Mouse (Mus musculus) urinary bladder, adult 18-20 months (tissue): Measurements from ENCODE around the gene Trim38.
"Not testable (repeated sequence)": the region's sequence is repeated elsewhere in the genome, so short reads cannot be mapped to it uniquely, and the experiment has no call there.

Experiments
- DNase-seq, 2 experiments: peaks; one replicate each; pipeline ENCODE4 v3.0.0; 2022; ENCODE audit warnings: low spot score in 2 of 2, mixed read lengths in 2 of 2

The Trim38 gene

DNA sequence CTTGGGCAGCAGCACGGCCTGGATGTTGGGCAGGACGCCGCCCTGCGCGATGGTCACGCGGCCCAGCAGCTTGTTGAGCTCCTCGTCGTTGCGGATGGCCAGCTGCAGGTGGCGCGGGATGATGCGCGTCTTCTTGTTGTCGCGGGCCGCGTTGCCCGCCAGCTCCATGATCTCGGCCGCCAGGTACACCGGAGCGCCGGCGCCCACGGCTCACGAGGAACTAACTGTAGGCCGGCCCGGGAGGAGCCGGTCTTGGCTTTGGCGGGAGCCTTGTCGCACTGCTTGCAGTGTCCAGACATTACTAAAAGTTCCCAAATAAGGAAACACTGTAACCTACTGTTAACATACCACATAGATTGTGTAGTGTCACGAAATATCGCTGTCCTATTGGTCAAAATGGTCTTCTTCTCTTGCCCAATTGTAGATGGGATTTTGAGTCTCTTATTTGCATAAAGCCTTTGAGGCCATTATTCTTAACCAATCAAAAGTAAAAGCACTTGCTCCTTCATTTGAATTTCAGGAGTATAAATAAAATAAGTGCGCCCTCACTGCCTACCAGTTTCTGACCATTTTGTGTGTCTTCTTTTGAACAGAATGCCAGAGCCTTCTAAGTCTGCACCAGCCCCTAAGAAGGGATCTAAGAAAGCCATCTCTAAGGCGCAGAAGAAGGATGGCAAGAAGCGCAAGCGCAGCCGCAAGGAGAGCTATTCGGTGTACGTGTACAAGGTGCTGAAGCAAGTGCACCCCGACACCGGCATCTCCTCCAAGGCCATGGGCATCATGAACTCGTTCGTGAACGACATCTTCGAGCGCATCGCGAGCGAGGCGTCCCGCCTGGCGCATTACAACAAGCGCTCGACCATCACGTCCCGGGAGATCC, 23.3 kb upstream of the Trim38 start, which contains the start of gene Hist1h2bb:
TSS of gene Hist1h2bb (plus strand) at position 534 of the 880 bp plus-strand sequence.
- peak; percentile 47 to 72 for DNase-seq

DNA sequence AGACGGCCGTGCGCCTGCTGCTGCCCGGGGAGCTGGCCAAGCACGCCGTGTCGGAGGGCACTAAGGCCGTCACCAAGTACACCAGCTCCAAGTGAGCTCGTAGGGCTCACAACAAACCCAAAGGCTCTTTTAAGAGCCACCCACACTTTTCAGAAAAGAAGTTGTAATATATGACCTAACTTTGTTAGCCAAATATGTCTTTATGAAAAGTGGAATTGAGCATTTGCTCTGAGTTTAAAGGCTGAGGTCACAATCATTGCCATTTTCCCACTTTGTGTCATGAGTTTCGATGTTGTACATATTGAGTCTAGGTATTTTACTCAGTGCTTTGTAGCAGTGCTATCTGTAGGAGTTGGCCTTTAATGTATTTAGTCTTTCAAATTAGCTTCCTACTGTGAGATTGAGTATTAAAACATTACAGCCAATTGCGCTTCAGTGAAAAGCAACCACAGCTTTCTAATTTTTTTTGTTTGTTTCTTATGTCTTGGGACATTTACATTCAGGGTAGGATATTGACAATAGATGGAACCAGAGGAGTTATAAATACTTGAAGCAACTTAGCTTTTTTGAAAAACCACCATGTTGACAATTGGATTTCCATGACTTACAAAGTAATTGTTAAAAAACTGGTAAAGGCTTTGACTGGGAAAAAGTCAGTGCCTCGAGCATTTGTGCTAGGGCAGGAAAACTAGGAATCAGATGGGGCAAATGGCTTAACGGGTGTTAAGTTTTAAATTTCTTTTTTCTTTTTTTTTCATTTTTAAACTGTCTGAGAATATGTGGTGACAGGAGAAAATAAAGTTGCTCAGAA, 22.4 kb upstream of the Trim38 start:
- DNase-seq = no peak

DNA sequence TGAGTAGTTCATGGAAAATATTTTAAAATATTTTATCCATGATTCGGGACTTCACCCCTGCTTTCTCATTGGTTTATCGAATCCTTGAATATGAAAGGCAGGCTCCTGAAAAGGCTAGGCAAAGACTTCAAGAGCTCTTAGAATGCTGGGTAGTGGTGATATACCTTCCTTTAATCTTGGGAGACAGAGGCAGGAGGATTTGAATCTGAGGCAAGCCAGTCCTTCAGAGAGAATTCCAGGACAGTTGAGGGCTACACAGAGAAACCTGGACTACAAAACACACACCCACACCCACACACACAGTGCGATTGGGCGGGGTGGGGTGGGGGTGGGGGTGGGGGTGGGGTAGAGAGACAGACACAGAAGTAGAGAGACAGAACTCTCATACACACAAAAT, 21.8 kb upstream of the Trim38 start:
- no peak for DNase-seq

DNA sequence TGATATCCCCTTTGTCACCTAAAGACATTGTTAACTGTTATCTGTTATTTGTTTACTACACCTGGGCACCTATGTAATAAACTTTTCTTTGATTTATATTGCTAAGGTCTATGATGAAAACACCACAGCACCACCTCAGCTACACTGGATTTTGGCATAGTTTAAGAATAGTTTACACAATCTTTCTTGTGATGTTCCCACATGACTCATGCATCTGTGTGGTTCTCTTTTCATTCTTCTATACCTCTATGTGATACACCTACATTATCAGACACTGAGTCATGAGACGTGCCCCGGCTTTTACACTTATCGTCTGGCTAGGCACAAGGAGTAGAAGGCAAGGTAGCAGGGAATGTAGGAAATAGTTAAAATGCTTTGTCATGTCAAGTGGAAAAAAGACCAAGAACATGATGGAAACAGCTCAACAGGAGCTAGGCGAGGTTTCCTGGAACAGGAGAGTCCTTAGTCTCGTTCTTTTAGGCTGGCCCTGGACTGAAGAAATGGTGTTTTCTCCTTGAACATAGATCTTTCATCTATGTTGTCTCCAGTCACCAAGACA, 20.1 kb upstream of the Trim38 start:
- DNase-seq = no peak

DNA sequence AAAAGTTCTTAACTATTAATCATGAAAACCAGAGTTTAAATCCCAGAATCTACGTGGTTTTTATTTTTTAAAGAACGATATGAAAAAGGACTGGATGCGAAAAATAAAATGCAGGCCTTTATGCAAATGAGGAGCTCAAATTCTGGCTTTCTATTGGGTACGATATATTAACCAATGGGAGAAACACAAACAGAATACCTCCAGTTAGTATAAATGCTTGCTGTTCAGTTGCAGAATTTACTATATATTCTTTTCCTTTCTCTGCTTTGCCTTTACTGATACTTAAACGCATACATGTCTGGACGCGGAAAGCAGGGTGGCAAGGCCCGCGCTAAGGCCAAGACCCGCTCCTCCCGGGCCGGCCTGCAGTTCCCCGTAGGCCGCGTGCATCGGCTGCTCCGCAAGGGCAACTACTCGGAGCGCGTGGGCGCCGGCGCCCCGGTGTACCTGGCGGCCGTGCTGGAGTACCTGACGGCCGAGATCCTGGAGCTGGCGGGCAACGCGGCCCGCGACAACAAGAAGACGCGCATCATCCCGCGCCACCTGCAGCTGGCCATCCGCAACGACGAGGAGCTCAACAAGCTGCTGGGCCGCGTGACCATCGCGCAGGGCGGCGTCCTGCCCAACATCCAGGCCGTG, 18.8 kb upstream of the Trim38 start, which contains the start of gene Hist1h2ab:
TSS of gene Hist1h2ab (plus strand) at position 288 of the 639 bp plus-strand sequence.
- DNase-seq = not testable (repeated sequence)

DNA sequence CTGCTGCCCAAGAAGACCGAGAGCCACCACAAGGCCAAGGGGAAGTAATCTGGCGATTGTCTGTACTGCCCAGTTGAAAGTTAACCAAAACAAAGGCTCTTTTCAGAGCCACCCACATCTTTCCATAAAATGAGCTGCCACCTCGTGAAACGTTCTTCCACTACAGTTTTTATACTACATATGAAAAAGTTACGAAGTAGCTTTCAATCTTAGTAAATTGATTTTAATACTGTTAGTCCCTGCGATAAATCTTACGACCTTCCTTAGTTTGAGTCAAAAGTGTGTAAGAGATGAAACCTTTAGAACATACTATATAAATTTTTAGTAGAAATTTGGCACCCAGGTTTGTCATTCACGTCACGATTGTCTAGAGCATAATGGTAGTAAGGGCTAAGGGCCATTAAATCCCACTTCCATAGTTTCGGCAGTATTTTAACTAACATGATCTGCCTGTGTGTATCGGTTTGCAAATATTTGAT, 18.2 kb upstream of the Trim38 start:
- no peak for DNase-seq

DNA sequence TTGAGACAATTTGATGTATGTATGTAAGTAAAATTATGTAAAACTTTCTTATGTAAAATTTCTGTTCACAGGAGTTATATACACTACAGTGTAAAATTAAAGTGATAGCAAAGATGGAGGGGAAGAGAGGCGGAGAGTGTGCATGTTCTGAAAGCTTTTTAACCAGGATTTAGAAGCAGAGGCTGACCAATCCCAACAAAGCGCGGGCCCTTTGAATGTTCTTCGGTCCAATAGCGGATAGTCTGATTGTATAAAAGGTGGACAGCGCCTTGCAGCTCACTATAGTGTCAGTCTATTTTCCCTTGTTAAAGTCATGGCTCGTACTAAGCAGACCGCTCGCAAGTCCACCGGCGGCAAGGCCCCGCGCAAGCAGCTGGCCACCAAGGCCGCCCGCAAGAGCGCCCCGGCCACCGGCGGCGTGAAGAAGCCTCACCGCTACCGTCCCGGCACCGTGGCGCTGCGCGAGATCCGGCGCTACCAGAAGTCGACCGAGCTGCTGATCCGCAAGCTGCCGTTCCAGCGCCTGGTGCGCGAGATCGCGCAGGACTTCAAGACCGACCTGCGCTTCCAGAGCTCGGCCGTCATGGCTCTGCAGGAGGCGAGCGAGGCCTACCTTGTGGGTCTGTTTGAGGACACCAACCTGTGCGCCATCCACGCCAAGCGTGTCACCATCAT, 17.5 kb upstream of the Trim38 start, which contains the start of gene Hist1h3b:
TSS of gene Hist1h3b (plus strand) at position 201 of the 675 bp plus-strand sequence.
- DNase-seq = peak in 1 of 2 experiments; percentile 74

DNA sequence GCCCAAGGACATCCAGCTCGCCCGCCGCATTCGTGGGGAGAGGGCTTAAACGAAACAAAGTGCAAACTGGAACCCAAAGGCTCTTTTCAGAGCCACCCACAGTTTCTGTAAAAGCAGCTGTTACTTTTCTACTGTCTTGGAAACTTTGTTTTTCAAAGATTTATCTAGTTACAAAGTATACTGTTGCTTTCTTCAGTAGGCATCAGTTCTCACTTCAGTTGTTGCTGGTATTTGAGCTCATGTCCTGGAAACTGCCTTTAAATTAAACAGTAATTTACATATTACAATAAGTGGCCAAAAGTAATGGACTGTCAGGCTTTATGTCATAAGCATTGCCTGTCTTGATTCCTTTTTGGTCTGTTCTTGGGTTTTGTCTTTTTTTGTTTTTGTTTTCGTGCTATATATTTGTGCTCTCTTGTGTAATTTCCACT, 17.0 kb upstream of the Trim38 start:
- no peak for DNase-seq

DNA sequence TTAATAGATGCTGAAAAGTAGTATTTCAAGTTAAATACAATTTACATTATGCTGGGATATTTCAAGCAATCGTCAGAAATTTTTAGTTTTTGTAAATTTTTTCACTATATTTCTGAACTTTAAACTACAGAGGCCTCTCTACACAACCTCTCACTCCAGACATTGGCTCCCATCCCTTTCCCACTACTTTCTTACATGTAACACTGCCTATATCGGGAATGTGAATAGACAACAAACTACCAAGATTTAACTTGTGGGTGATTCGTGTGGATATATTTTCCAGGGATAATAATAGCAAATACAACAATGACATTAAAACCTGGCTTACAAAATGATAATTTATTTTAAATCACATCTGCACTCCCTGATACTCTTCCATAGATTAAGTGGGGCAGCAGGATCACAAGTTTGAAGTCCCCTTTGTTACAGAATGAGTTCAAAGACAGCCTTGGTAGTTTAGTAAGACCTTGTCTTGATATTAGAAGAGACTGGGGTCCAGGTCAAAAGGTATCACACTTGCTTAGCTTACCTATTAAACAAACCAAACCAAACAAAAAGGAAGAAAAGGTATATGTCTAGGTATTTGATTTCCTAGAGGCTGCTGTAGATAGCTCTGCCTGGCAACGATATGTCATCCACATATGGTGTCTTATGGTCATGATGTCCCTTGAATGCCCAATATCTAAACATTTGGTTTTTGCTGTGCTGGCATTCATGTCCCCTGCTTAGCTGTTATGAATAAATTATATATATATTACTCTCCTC, 16.2 kb upstream of the Trim38 start:
- no peak for DNase-seq

DNA sequence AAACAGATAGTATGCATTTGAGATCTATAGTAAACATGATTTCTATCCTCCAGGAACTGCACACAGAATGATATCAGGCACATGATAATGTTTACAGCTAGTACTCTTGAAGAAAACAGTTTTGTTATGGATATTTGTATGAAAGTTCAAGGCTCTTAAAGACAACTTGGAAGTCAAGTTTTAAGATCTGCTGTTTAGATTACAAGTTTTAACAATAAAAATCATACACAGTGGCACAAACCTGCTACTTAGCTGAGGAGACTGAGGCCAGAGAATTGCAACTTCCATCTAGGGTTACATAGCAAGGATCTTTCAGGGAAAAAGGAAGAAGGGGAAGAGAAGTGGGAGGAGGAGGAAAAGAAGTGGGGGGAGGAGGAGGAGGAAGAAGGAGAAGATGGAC, 14.7 kb upstream of the Trim38 start:
- DNase-seq = no peak

DNA sequence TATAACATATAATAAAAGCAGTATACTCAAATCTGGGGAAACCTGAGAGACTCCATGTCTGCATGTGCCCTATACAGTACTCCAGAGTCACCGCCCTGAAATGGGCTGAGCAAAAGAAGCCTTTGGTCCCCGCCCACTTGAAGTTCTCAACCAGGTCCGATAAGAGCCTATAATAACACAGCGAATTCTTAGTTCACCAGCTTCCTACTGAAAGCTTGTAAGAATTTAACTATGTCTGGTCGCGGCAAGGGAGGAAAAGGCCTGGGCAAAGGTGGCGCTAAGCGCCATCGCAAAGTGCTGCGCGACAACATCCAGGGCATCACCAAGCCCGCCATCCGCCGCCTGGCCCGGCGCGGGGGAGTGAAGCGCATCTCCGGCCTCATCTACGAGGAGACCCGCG, 12.9 kb upstream of the Trim38 start, which contains the start of gene Hist1h4b:
TSS of gene Hist1h4b (plus strand) at position 224 of the 400 bp plus-strand sequence.
- peak; percentile 65 to 87 for DNase-seq

DNA sequence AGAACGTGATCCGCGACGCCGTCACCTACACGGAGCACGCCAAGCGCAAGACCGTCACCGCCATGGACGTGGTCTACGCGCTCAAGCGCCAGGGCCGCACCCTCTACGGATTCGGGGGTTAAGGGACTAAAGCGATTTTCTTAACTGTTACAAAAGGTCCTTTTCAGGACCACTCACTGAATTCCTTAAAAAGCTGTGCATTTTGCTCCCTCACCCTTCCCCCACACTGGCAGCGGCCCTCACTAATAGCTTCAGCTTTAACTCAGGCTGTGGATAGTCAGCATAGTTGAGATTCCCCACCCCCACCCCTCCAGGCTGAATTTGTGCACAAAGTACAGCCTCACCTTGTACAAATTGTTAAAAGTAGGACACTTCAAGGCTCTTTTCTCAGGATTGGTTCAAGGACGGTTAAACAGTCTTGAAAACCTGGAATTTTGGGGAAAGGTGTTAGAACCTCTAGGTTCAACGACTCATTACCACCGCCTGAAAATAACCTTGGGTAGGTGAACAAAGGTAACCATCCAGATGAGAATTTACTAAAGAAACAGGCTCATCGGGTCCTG, 12.4 kb upstream of the Trim38 start:
- no peak for DNase-seq

DNA sequence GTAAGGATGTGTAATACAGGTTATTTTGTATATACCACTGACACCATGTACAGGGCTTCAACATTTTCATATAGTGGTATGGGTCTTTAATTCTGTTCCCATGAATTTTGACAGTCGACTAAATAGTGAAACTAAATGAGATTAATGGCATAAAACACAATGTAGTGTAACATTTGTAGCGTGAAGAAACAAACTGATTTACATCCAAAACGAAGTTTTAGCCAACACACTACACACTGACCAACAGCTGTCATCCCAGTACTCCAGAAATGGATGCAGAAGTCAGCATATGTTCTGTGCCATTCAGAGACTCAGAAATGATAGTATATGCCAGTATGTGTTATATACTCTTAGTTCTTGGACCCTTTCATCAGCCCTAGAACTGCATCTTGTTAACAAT, 11.8 kb upstream of the Trim38 start:
- no peak for DNase-seq

DNA sequence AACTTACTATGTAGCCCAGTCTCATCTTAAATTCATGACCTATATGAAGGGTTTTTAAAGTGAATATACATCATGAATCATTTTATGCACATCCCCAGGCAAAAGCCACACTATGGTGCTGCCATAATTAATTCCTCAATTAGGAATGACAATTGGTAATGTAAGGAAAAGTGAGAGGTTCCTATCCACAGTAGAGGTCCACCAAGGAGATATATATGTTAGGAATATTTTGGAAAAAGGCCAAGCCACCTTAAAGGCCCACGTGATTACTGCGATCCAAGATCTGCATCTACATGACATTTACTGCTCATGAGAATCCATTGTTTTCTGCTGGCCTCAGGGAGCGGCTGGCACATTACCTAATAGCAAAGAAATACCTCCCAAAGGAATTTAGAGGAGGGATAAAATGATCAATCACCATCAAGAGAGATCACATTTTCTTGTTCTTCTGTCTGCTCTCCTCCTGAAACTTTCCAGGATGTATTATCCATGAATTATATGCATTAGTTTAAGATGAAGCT, 10.4 kb upstream of the Trim38 start:
- no peak for DNase-seq

DNA sequence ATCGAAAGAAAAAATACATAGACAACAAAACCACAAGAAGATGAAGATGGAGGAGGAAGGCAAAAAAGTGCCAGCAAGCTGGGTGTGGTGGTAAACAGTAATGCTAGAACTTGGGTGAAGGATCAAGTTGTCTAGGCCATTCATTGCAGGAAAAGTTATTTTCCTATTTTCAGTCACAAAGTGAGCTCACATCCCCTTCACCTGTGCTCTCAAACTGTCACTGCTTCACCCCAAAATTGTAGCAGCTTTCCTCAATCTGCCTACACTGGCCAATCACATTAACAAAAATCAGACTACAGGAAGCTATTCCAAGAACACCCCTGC, 9.8 kb upstream of the Trim38 start:
- no peak for DNase-seq

DNA sequence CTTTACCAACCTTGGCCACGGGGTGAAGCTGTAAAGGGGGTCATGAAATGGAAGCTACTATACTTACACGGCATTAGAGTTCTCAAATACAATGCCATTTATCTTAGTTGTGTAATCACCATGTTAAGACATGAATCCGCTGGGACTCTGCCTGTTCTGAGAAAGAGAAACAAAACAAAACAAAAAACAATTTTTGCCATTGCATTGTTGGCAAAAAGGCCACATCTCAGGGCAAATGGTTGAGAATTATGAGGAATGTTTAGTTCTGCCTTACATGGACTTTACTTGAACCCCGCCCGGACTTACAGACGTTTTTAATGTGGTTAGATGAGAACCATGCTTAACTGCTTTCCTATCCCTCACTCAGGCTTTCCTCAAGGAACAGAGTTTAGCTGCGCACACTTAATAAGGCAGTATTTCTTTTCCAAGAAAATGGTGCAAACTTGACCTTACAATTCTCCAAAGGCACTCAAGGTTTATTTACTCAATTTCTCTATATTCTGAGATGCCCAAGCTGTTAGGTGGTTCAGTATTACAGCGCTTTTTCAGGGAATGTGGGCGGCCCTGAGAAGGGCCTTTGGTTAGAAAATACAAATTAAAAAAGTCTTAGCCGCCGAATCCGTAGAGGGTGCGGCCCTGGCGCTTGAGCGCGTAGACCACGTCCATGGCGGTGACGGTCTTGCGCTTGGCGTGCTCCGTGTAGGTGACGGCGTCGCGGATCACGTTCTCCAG, 9.3 kb upstream of the Trim38 start:
- no peak for DNase-seq

DNA sequence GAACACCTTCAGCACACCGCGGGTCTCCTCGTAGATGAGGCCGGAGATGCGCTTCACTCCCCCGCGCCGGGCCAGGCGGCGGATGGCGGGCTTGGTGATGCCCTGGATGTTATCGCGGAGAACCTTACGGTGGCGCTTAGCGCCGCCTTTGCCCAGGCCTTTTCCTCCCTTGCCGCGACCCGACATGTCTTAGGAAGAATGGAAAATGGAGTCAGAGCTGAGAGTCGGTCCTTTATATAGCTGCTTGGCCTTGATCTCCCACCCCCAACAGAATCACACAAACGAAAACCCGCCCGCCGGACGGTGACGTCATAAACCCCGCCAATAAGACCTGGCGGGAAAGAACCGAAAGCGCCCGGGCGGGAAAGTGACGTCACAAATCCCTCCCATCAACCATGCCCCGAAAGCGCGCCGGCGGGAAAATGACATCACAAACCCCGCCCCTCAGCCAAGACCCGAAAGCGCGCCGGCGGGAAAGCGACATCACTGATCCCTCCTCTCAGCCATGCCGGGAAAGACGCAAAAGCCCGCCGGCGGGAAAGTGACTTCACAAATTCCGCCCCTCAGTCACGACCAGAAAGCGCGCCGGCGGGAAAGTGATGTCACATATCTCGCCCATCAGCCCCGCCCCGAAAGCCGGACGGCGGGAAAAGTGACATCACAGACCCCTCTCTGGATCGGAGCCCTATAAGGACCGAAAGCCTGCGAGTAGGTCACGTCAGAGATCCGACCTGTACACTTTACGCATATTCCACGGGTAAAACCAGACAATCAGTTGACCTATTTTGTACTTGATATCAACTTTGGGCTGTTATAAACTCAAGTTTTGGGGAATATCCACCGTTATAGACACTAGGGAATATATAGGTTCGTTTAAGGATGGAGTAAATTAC, 8.5 kb upstream of the Trim38 start, which contains the start of gene Hist1h4a:
TSS of gene Hist1h4a (minus strand) at position 259 of the 893 bp plus-strand sequence.
- peak; percentile 90 to 98 for DNase-seq
